Mouse (Mus musculus): ENCODE measurements around the gene Shisal2a.

DNA sequence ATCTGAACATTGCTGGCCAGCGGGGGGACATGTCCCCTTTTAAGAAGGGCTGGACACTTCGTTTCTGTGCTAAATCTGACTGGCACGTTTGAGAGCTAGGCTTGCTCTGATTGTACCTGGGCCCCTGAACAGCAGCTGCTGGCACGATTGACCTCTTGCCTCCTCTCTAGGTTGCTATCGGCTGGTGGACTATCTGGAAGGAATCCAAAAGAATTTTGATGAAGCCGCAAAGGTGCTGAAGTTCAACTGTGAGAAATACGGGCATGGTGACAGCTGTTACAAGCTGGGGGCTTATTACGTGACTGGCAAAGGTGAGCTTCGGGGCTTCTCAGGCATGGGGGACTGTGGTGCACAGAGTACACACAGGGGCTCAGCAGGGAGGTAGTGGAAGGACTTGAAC, 51.1 kb downstream of the Shisal2a start:
- TF ChIP-seq EP300 (IDR thresholded peaks at IDR 0.05; ENCODE audit: insufficient read depth, low read depth, low read length), result no peak
- TF ChIP-seq CTCF (IDR thresholded peaks at IDR 0.05; ENCODE audit: low read depth, low read length), result no peak

Measured in ES-Bruce4 (cell line).